Mouse (Mus musculus) central nervous system, embryonic 14 days (tissue): ENCODE measurements around the gene Slc25a41. TPM values are rescaled to one million over a fixed set of nuclear protein-coding genes. Genes with fewer than 3 reads are reported as not detected.

Experiments used
- polyA plus RNA-seq: library from polyadenylated mRNA; depleted of rRNA; stranded (reverse); fragments of >200 nt; gene quantifications from 2 replicates; pipeline ENCODE4 v1.2.3, GENCODE M21; 2012; rRNA removed

The Slc25a41 gene
- 0.08 and 0.11 TPM in 2 replicates for polyA plus RNA-seq

DNA sequence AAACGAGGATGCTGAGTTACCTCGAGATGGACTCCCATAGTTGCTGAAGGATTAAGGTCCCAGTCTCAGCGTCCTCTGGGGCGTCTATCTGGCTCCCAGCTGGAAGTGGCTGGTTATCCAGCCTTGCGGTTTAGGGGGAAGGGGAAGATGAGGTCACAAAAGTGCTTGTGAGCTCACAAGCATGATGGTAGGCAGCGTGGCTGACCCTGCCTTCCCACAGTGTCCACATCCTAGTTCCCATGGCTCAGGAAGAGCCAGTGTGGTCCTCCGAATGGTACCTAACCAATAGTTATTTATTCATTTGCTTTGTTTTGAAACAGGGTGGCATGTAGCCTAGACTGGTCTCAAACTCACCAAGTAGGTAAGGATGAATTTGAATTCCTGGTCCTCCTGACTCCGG, at the start of gene Slc25a41:
Gene Slc25a41, minus strand, starts transcription at position 101 of the 400 bp plus-strand sequence.

DNA sequence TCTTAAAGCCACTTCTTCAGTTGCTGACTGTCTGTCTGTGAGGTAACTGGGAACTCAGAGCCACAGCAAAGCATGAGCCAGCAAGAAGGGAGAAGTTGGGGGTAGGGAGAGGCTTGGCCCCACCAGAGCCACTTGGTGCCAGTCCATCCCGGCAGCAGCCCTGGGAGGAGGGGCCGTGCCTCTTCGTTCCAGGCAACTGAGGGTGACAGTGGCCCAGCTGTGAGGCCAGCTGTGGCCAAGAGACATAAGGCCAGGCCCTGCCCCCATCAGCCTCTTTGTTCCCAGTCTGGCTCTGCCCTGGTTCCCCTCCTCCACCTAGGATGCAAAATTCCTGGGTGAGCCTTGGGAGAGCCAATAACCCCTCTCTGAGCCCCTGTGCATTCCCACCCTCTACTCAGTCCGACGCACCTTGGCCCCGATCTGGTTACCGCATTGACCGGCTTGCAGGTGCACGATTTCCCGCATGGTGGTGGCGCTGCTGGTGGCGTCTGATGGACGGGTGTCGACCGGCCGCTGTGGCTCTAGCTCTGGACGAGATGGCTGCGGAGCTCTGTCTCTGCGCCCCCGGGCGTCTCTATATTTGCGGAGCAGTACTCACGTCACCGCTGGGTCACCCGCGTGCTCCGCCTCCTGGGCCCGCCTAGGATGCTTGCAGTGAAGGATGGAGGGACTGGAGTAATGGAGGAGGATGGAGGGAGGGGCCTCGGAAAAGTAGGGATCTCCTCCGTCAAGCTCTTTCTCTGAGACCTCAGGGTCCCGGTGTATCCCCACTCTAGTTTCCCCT, 45.8 kb upstream of the Slc25a41 start, which contains the start of gene Tubb4a:
Gene Tubb4a, minus strand, starts transcription at position 734 of the 784 bp plus-strand sequence.

DNA sequence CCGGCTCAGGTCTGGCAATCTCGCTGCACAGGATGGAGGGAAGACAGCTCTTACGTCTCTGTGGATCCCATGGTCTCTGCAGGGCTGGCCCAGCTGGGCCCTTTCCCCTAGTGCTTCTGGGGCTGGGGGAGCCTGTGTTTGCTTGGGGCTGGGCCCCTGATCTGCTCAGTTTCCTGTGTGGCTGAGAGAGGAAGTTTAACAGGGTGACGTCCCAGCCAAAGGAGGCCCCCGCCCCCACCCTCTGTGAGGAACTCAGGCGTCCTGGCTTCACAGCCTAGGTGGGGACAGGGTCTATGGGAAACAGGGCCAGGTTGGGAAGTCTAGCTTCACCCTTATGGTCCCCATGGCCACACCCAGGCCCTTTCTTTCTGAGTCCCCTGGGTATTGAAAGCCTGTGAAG, 36.9 kb upstream of the Slc25a41 start, which contains the start of gene Dennd1c:
Gene Dennd1c, minus strand, starts transcription at position 179 of the 400 bp plus-strand sequence.

DNA sequence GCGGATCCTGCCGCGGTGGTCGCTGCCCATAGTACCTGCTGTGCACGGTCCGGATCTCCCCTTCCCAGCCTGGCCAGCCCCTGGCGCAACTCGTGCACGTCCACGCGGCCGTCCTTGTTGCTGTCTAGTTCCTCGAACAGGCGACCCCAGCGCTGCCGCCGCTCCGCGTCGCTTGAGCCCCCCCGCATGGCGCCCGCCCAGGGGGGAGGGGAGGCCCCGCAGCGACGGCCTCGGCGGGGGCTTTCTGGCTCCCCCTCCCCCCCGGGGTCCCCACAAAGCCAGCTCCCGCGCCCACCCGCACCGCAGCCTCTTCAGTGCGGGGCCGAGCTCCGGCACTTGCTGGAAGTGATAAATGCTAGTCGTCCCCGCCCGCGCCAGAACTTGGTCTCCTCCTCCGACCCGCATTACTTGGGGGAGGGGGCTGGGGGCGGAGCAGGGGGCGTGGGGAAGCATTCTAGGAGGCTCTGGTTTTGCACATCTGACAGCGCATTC, 18.1 kb upstream of the Slc25a41 start, which contains the start of gene Slc25a23:
Gene Slc25a23, minus strand, starts transcription at position 378 of the 492 bp plus-strand sequence.

DNA sequence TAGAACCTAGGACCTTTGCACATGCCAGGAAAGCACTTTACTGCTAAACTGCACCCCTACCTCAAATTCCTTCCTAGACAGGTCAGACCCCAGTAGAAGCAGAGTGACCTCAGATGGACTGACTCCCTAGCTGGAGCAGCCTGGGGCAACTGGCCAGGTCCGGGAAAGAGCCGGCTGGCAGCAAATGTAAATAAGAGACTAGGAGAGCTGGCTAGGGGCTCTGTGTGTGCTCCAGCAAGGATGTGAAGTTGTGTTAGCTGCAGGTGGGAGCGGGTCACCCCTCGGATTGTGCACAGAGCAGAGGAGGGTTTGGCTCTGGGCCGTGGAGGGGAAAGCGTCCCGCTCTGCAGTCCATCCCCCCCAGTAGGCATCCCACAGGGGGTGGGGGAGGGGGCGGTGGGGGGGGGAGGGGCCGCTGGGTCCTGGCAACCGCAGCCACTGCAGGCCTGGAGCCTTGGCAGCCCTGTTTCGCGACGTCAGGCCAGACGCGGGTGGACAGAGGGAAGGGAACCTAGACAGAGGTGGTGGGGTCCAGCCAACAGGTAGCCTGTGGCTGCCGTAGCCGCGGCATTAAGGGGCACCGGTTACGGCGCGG, 17.5 kb upstream of the Slc25a41 start, which contains the start of gene Crb3:
Gene Crb3, plus strand, starts transcription at position 215 of the 595 bp plus-strand sequence.

DNA sequence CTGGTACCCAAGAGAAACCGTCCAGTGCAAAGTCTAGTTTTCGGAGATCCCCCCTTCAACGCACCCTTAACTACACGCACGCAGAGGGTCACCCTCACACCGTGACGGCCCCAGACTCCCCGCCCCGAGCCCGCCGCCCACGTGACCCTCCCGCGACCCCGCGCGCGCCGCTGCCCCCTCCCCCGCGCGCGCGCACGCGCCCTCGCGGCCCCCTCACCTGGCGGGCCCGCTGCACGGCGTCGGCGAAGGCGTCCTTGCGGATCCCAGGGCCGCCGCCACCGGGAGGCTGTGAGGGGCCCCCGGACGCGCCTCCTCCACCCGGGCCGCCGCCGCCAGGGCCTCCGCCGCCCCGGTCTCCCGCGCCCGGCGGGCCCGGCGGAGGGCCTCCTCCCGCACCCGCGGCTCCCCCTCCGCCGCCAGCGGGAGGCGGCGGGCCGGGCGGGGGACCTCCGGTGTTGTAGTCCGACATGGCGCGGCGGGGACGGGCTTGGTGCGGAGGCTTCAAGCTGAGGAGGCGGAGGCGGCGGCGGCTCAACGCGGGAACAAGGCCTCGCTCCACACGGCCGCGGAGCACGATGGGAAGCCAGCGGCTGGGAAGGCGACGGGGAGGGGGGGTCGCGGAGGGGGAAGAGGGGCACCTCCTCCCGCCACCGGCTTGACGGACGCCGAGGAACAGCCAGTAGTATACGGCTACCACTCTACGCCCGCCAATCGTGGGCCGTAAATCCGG, 10.4 kb downstream of the Slc25a41 start, which contains the start of gene Khsrp:
Gene Khsrp, minus strand, starts transcription at position 592 of the 730 bp plus-strand sequence.

DNA sequence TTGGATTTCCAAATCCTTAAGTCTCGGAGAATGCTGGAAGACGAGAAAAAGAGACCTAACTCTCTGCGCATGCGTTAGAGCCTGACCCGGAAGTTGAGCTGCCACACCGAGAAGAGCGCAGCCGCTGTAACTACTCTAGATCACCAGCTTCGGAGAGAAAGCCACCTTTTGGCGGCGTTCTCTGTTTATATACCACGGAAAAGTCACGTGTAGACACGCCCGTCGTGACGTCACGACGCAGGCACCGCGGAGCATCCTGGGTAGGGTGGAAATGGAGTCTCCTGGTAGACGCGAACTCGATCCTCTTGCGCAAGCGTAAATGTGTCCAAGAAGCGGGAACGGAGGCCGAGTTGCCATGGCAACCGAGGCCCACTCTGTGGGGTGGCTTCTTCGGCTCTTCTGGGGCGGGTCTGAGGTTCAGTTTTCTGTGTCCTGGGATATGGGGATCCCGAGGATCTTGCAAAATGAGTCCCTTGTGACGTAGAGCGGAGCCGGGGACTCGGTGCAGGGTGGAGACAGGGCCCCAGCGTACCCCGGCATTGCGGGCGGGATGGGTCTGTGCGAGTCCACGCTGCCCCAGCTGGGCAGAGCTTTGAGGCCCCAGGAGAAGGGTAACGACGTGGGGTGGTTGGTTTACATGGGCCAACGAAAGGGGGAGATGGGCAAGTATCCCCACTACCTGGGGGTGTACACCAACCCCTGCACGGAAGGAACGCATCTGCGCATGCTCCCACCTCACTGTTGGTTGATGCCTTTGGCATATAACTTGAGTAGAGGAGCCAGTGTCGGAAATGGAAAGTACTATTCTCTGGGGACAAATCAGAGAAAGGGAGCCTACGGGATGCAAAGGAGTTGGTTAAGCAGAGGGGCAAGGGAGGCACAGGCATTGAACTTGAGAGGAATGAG, 30.0 kb downstream of the Slc25a41 start, which contains the start of the genes Gtf2f1 and Gm17949:
Gene Gtf2f1, minus strand, starts transcription at position 53 of the 906 bp plus-strand sequence.
Gene Gm17949, plus strand, starts transcription at position 234 of the 906 bp plus-strand sequence.

DNA sequence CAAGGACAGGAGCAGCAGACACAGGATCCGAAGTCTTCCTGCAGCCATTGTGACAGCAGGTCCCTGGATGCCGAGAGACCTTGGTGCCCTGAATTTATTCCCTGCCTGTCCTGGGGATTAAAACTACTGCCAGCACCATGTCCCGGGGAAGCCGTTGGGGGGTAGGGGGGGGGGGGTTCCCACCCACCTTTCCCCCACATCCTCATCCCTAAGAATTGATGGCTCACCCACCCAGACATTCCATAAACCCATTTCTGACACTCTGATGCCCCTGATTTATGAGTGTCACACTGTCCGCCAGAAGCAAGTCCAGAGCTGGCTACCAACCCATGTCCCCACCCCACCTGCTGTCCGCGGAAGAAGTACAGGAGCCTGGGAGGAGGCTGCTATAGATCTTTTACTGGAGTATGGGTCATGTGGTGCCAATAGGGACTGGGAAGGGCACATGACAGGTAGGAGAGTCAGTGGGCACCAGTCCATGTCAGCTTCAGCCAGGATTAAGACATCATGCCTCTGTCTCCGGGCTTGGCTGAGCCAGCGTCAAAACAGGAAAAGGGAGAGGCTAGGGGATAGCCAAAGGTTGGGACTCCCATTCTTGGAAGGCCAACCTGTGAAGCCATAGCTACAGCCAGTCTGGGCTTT, 41.4 kb downstream of the Slc25a41 start, which contains the start of gene Pspn:
Gene Pspn, minus strand, starts transcription at position 51 of the 642 bp plus-strand sequence.

DNA sequence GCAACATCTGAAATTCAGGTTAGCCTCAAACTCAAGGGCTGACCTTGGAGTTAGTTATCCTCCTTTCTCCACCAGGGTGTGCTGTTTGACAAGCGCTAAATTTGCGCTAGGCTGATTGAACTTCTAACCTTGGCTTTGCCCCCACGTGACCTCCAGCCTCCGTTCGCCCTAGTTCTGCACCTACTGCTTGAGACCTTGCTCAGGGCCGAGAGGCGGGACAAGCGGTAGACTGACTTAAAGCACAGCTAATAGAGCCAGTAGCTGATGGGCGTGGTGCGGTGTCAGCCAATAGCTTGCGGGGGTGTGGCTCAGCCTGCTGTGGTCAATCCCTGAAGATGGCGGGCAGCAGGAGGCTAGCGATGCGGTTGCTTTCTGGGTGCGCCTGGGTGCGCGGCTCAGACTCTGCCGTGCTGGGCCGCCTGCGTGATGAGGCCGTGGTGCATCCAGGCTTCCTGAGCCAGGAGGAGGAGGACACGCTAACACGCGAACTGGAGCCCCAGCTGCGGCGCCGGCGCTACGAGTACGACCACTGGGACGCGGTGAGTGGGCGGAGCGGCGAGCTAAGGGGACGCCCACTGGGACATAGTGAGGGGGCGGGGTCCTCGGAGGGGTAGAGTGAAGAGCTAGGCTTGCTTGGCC, 44.3 kb downstream of the Slc25a41 start, which contains the start of gene Alkbh7:
Gene Alkbh7, plus strand, starts transcription at position 311 of the 639 bp plus-strand sequence.

DNA sequence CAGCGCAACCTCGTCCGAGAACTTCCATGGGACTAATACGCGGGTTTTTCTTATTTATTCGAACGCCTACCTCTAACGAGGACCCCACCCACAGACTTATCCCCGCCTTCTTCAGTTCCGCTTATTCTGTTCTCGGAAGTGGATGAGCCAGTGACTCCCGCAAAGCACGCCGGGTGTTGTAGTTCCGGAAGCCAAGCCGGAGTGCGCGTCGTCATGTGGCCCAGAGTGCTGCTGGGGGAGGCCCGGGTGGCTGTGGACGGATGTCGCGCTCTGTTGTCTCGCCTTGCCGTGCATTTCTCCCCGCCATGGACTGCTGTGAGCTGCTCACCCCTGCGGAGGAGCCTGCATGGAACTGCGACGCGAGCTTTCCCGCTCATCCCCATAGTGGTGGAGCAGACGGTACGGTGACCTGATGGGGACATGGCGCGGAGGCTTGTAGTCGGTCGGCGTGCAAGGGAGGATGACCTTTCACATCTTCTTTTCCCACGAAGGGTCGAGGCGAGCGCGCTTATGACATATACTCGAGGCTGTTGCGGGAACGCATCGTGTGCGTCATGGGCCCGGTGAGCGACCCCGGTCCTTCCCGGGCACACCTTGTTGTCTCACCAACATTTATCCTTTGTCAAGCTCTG, 51.2 kb downstream of the Slc25a41 start, which contains the start of gene Clpp:
Gene Clpp, plus strand, starts transcription at position 191 of the 632 bp plus-strand sequence.

Other genes starting within 250 kb of the Slc25a41 start
- gene Rfx2, start 210.6 kb downstream of the Slc25a41 start, polyA plus RNA-seq = 6.4 and 7.4 TPM in 2 replicates
- not detected in 2 replicates for gene Acsbg2, start 167.2 kb downstream of the Slc25a41 start, polyA plus RNA-seq
- 0.05 and 0.06 TPM in 2 replicates for gene 1700061G19Rik, start 166.2 kb downstream of the Slc25a41 start, polyA plus RNA-seq
- 118 and 125 TPM in 2 replicates for gene Mllt1, start 106.2 kb downstream of the Slc25a41 start, polyA plus RNA-seq
- not detected in 2 replicates for gene Acer1, start 59.5 kb downstream of the Slc25a41 start, polyA plus RNA-seq
- gene Clpp, start 51.3 kb downstream of the Slc25a41 start, polyA plus RNA-seq = 157 and 168 TPM in 2 replicates
- 28.8 and 30.1 TPM in 2 replicates for gene Alkbh7, start 44.3 kb downstream of the Slc25a41 start, polyA plus RNA-seq
- gene Pspn, start 41.6 kb downstream of the Slc25a41 start, polyA plus RNA-seq = not detected in 2 replicates
- gene Gtf2f1, start 30.4 kb downstream of the Slc25a41 start, polyA plus RNA-seq = 90.2 and 95.7 TPM in 2 replicates
- 0.10 TPM in 1 of 2 replicates, not detected in the other for gene Gm17949, start 30.2 kb downstream of the Slc25a41 start, polyA plus RNA-seq
- gene Khsrp, start 10.1 kb downstream of the Slc25a41 start, polyA plus RNA-seq = 104 and 105 TPM in 2 replicates
- 2.0 and 2.4 TPM in 2 replicates for gene Crb3, start 17.5 kb upstream of the Slc25a41 start, polyA plus RNA-seq
- gene Slc25a23, start 18.2 kb upstream of the Slc25a41 start, polyA plus RNA-seq = 75.6 and 77.7 TPM in 2 replicates
- 5.7 and 5.8 TPM in 2 replicates for gene Dennd1c, start 36.9 kb upstream of the Slc25a41 start, polyA plus RNA-seq
- 179 and 184 TPM in 2 replicates for gene Tubb4a, start 46.1 kb upstream of the Slc25a41 start, polyA plus RNA-seq
- gene Tnfsf9, start 63.7 kb upstream of the Slc25a41 start, polyA plus RNA-seq = 6.9 and 7.3 TPM in 2 replicates
- gene Cd70, start 108.1 kb upstream of the Slc25a41 start, polyA plus RNA-seq = 0.61 and 0.76 TPM in 2 replicates
- 0.04 and 0.10 TPM in 2 replicates for gene Tnfsf14, start 152.5 kb upstream of the Slc25a41 start, polyA plus RNA-seq
- gene C3, start 186.5 kb upstream of the Slc25a41 start, polyA plus RNA-seq = 1.0 and 1.5 TPM in 2 replicates
- 20.5 and 24.5 TPM in 2 replicates for gene Gpr108, start 206.8 kb upstream of the Slc25a41 start, polyA plus RNA-seq
- gene Trip10, start 207.8 kb upstream of the Slc25a41 start, polyA plus RNA-seq = 17.2 and 21.5 TPM in 2 replicates
- 1.6 TPM in 2 replicates for gene Vav1, start 237.4 kb upstream of the Slc25a41 start, polyA plus RNA-seq